Mouse (Mus musculus): ENCODE measurements around the gene Abi3.

DNA sequence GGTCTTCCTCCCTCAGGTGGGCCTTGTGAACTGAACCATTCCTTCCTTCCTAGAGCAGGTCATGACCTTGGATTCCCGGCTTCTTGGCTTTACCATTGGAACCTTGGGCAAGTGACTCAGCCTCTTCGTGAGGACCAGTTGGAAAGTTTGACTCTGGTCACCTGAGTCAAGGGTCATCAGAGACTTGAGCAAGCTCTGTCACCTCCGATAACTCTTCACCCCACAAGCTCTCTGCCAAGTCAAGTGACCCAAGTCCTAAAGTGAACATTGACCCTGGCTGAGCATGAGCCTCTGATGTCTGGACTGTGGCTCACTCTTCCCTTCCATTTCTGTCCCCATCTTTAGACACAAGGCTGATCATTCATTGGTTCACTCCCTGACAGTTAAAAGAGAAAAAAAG, 20.8 kb downstream of the Abi3 start:
- TF ChIP-seq POLR2A (IDR thresholded peaks at IDR 0.05; ENCODE audit: low read depth, low read length) (no peak), CTCF (conservative IDR thresholded peaks at IDR 0.05; ENCODE audit: insufficient read depth, insufficient read length, low read depth, low read length) (no peak)
